Mouse (Mus musculus): Measurements from ENCODE around the gene Ube2m. TPM values are rescaled to one million over a fixed set of nuclear protein-coding genes. Genes with fewer than 3 reads are reported as not detected.

Gene Ube2m
- total RNA-seq, 1 experiment: 92.8 TPM

- peak overlapping the region; percentile 97 for H3K9ac ChIP-seq (ENCODE audit: insufficient read depth, low read depth, low read length, poor library complexity, severe bottlenecking)
- TF ChIP-seq MAFK (IDR thresholded peaks at IDR 0.05; ENCODE audit: insufficient read depth, low read depth, low read length) (no peak), ZC3H11A (IDR thresholded peaks at IDR 0.05; ENCODE audit: borderline replicate concordance, low read depth, low read length) (no peak), CHD2 (IDR thresholded peaks at IDR 0.05; ENCODE audit: low read depth, low read length) (no peak), HCFC1 (IDR thresholded peaks at IDR 0.05; ENCODE audit: borderline replicate concordance, insufficient read depth, low read length) (no peak; the same call in none of the 2 replicates), ZNF384 (IDR thresholded peaks at IDR 0.05; ENCODE audit: low read depth, low read length) (no peak)
- H3K36me3 ChIP-seq (ENCODE audit: control insufficient read depth, insufficient read depth, low read length, poor library complexity, severe bottlenecking): peaks cover 42% of the 10 kb centered on the region
- no peaks in the 10 kb centered on the region for H3K9me3 ChIP-seq (ENCODE audit: control insufficient read depth, insufficient read depth, low read depth, low read length)
- H3K27ac ChIP-seq (ENCODE audit: insufficient read depth, low read depth, low read length, poor library complexity, severe bottlenecking): peak overlapping the region; percentile 97
- in situ Hi-C loops (cut with MboI; ENCODE audit: low sequenced_read_pairs in 2 of 2, unreplicated experiment in 2 of 2): no loop called here
- H3K4me1 ChIP-seq (ENCODE audit: control insufficient read depth in 2 of 2, insufficient read depth in 2 of 2, low read length in 2 of 2, poor library complexity in 1 of 2): peaks cover 4 to 8% of the 10 kb centered on the region in 2 experiments; a peak in 2 of 4 replicates
- DNase-seq (ENCODE audit: low read depth, low spot score): peak; percentile 93
- peak overlapping the region; percentile 88 to 95 for H3K4me3 ChIP-seq (ENCODE audit: insufficient read depth in 1 of 2, low read depth in 1 of 2, low read length in 2 of 2, poor library complexity in 1 of 2, severe bottlenecking in 1 of 2)
These were observed 13.9 kb downstream of the Ube2m start for GRCm38 (mm10) chr7:13023928-13024731.

- Histone ChIP-seq H3K9me3 (ENCODE audit: control insufficient read depth, insufficient read depth, low read depth, low read length) (no peaks in the 10 kb centered on the region), H3K4me3 (ENCODE audit: insufficient read depth in 1 of 2, low read depth in 1 of 2, low read length in 2 of 2, poor library complexity in 1 of 2, severe bottlenecking in 1 of 2) (peak overlapping the region; percentile 48 to 88), H3K4me1 (ENCODE audit: control insufficient read depth in 2 of 2, insufficient read depth in 2 of 2, low read length in 2 of 2, poor library complexity in 1 of 2) (peaks cover 4 to 9% of the 10 kb centered on the region in 2 experiments; a peak in 2 of 4 replicates), H3K36me3 (ENCODE audit: control insufficient read depth, insufficient read depth, low read length, poor library complexity, severe bottlenecking) (peaks cover 30% of the 10 kb centered on the region), H3K9ac (ENCODE audit: insufficient read depth, low read depth, low read length, poor library complexity, severe bottlenecking) (peak overlapping the region; percentile 76), H3K27ac (ENCODE audit: insufficient read depth, low read depth, low read length, poor library complexity, severe bottlenecking) (peak overlapping the region; percentile 86)
- in situ Hi-C loops (cut with MboI; ENCODE audit: low sequenced_read_pairs in 2 of 2, unreplicated experiment in 2 of 2): no loop called here
- TF ChIP-seq ZC3H11A (IDR thresholded peaks at IDR 0.05; ENCODE audit: borderline replicate concordance, low read depth, low read length): no peak
- DNase-seq (ENCODE audit: low read depth, low spot score): peak; percentile 92
These were observed 15.1 kb downstream of the Ube2m start for GRCm38 (mm10) chr7:13022773-13023535.

GRCm38 (mm10) chr7:13015217-13015616, 22.9 kb downstream of the Ube2m start:
- peak; percentile 92 for TF ChIP-seq ZNF384 (IDR thresholded peaks at IDR 0.05; ENCODE audit: low read depth, low read length)
- no peak for TF ChIP-seq ZC3H11A (IDR thresholded peaks at IDR 0.05; ENCODE audit: borderline replicate concordance, low read depth, low read length)
- peak overlapping the region; percentile 97; the same call in 1 of the 2 replicates for H3K27ac ChIP-seq (ENCODE audit: insufficient read depth, low read depth, low read length, poor library complexity, severe bottlenecking)
- in situ Hi-C loops (cut with MboI; ENCODE audit: low sequenced_read_pairs in 2 of 2, unreplicated experiment in 2 of 2): no loop called here

GRCm38 (mm10) chr7:13014275-13014839, 23.7 kb downstream of the Ube2m start:
- DNase-seq (ENCODE audit: low read depth, low spot score): peak; percentile 97
- Histone ChIP-seq H3K4me1 (ENCODE audit: control insufficient read depth in 2 of 2, insufficient read depth in 2 of 2, low read length in 2 of 2, poor library complexity in 1 of 2) (peaks cover 14 to 18% of the 10 kb centered on the region in 2 experiments; a peak in 3 of 4 replicates), H3K4me3 (ENCODE audit: insufficient read depth in 1 of 2, low read depth in 1 of 2, low read length in 2 of 2, poor library complexity in 1 of 2, severe bottlenecking in 1 of 2) (peak overlapping the region in 1 of 2 experiments; percentile 11; a peak in 1 of 4 replicates), H3K9ac (ENCODE audit: insufficient read depth, low read depth, low read length, poor library complexity, severe bottlenecking) (no peak overlapping the region), H3K9me3 (ENCODE audit: control insufficient read depth, insufficient read depth, low read depth, low read length) (no peaks in the 10 kb centered on the region), H3K27ac (ENCODE audit: insufficient read depth, low read depth, low read length, poor library complexity, severe bottlenecking) (peak overlapping the region; percentile 100; the same call in 1 of the 2 replicates), H3K36me3 (ENCODE audit: control insufficient read depth, insufficient read depth, low read length, poor library complexity, severe bottlenecking) (no peaks in the 10 kb centered on the region)
- in situ Hi-C loops (cut with MboI; ENCODE audit: low sequenced_read_pairs in 2 of 2, unreplicated experiment in 2 of 2): no loop called here
- TF ChIP-seq CHD2 (IDR thresholded peaks at IDR 0.05; ENCODE audit: low read depth, low read length) (peak; percentile 78), MAFK (IDR thresholded peaks at IDR 0.05; ENCODE audit: insufficient read depth, low read depth, low read length) (no peak)

More at GRCm38 (mm10) chr7:13015217-13015616, 22.9 kb downstream of the Ube2m start:
- Histone ChIP-seq H3K4me1 (ENCODE audit: control insufficient read depth in 2 of 2, insufficient read depth in 2 of 2, low read length in 2 of 2, poor library complexity in 1 of 2) (peaks cover 14 to 20% of the 10 kb centered on the region in 2 experiments; a peak in 3 of 4 replicates), H3K9ac (ENCODE audit: insufficient read depth, low read depth, low read length, poor library complexity, severe bottlenecking) (peak overlapping the region; percentile 45; the same call in 1 of the 2 replicates), H3K4me3 (ENCODE audit: insufficient read depth in 1 of 2, low read depth in 1 of 2, low read length in 2 of 2, poor library complexity in 1 of 2, severe bottlenecking in 1 of 2) (no peak overlapping the region), H3K9me3 (ENCODE audit: control insufficient read depth, insufficient read depth, low read depth, low read length) (no peaks in the 10 kb centered on the region), H3K36me3 (ENCODE audit: control insufficient read depth, insufficient read depth, low read length, poor library complexity, severe bottlenecking) (no peaks in the 10 kb centered on the region)
- DNase-seq (ENCODE audit: low read depth, low spot score): no peak
